Mouse (Mus musculus): ENCODE measurements around the gene Accsl.

The Accsl gene

DNA sequence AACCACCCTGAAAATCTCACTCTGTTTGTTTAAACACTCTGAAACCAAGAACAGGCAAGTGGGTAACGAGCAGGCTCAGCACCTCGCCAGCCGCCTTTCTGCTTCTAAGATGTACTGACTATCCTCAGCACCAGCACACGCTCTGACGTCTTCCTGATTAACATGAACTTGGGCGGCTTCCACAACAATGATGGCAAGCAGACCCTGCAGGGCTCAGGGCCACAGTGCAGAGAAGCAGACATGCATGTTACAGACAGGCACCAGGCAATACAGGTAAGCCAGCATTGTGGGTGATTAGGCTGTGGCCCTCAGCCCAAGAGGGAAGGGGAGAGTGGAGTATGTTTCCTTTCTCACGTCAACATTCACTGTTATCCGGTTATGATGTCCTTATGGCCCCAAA, 61.5 kb downstream of the Accsl start:
- no peak for DNase-seq

DNA sequence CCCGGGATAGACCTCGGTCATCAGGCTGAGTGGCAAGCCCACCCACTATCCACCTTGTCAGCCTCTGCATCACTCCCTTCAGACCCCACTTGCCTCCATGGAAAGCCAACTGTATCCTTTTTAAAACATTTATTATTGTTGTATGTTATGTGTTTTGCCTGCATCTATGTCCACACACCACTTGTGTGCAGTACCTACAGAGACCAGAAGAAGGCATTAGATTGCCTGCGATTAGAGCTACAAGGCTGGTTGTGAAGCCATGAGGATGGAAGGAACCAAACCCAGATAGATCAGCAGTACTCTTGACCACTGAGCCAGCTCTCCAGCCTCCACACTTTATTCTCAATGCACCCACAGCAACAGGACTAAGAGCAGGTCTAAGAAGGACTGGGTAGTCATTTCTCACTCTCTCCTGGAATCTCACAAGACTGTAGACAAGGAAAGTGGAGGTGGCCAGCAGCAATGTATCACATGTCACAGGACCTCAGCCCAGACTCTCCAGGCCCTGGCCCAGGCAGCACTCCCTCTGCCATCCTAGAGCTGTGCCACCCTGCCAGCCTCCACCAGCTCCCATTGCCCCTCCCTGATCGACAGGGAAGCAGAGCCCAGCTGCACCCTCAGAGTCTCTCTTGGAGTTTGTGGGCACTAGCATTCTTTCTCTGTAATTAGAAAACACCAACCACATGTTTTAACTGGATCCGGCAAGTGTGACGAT, 62.3 kb downstream of the Accsl start:
- DNase-seq = no peak

DNA sequence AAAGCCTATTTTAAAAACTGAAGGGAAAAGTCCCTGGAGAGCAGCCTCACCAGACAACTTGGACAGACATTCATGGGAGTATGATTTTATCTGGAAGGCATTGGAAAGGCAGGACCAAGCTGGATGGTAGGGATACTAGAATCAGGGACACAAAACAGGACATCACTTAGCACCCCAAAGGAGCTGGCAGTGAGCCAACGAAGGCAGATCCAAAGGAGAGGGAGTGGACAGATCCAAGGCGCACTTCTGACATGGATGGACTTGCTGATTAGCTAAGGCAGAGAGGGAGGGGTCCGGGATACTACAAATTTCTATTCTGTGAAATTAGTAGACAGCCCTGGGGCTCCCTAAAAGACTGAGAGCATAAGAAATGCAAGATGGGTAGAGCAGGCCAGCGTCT, 63.4 kb downstream of the Accsl start:
- DNase-seq = no peak

Data from kidney, postnatal 14 days (tissue).